Mouse (Mus musculus): ENCODE data around the gene Zfp239. TPM values are rescaled to one million over a fixed set of nuclear protein-coding genes. Genes with fewer than 3 reads are reported as not detected.
A peak's percentile ranks its signal among the peaks of the same experiment; 100 is the strongest.

The Zfp239 gene
- total RNA-seq, 1 experiment from 2014 or later = 8.9 TPM

- no peak for ATAC-seq (replicated peaks; ENCODE audit: low read depth, poor library complexity, severe bottlenecking)
Measured at GRCm38 (mm10) chr6:117874621-117875281, 12.9 kb downstream of the Zfp239 start.

- peak; percentile 55 for ATAC-seq (replicated peaks; ENCODE audit: low read depth, poor library complexity, severe bottlenecking)
Measured at GRCm38 (mm10) chr6:117878700-117879407, 17.0 kb downstream of the Zfp239 start.

GRCm38 (mm10) chr6:117879408-117880115 lies 17.7 kb downstream of the Zfp239 start:
- ATAC-seq (replicated peaks; ENCODE audit: low read depth, poor library complexity, severe bottlenecking) = peak; percentile 79

GRCm38 (mm10) chr6:117880394-117880838 lies 18.5 kb downstream of the Zfp239 start:
- no peak for ATAC-seq (replicated peaks; ENCODE audit: low read depth, poor library complexity, severe bottlenecking)

- ATAC-seq (replicated peaks; ENCODE audit: low read depth, poor library complexity, severe bottlenecking) = no peak
Measured at GRCm38 (mm10) chr6:117881229-117881628, 19.3 kb downstream of the Zfp239 start.

GRCm38 (mm10) chr6:117881997-117882396 lies 20.1 kb downstream of the Zfp239 start:
- peak; percentile 33 for ATAC-seq (replicated peaks; ENCODE audit: low read depth, poor library complexity, severe bottlenecking)

- ATAC-seq (replicated peaks; ENCODE audit: low read depth, poor library complexity, severe bottlenecking) = no peak
Measured at GRCm38 (mm10) chr6:117885943-117886342, 24.0 kb downstream of the Zfp239 start.

GRCm38 (mm10) chr6:117888032-117888431 lies 26.1 kb downstream of the Zfp239 start:
- no peak for ATAC-seq (replicated peaks; ENCODE audit: low read depth, poor library complexity, severe bottlenecking)

GRCm38 (mm10) chr6:117888642-117889096 lies 26.8 kb downstream of the Zfp239 start:
- peak; percentile 63 for ATAC-seq (replicated peaks; ENCODE audit: low read depth, poor library complexity, severe bottlenecking)

- ATAC-seq (replicated peaks; ENCODE audit: low read depth, poor library complexity, severe bottlenecking) = 0 out of 2 replicates have a peak, but pooled peaks have one; percentile 3
Measured at GRCm38 (mm10) chr6:117890257-117890656, 28.4 kb downstream of the Zfp239 start.

- ATAC-seq (replicated peaks; ENCODE audit: low read depth, poor library complexity, severe bottlenecking) = peak; percentile 78
Measured at GRCm38 (mm10) chr6:117891369-117892160, 29.7 kb downstream of the Zfp239 start.

- ATAC-seq (replicated peaks; ENCODE audit: low read depth, poor library complexity, severe bottlenecking) = no peak
Measured at GRCm38 (mm10) chr6:117892386-117892785, 30.5 kb downstream of the Zfp239 start.

GRCm38 (mm10) chr6:117893435-117893834 lies 31.5 kb downstream of the Zfp239 start:
- no peak for ATAC-seq (replicated peaks; ENCODE audit: low read depth, poor library complexity, severe bottlenecking)

GRCm38 (mm10) chr6:117897800-117898199 lies 35.9 kb downstream of the Zfp239 start:
- no peak for ATAC-seq (replicated peaks; ENCODE audit: low read depth, poor library complexity, severe bottlenecking)

- ATAC-seq (replicated peaks; ENCODE audit: low read depth, poor library complexity, severe bottlenecking) = peak; percentile 90
Measured at GRCm38 (mm10) chr6:117900126-117901080, 38.5 kb downstream of the Zfp239 start, which contains the start of gene Hnrnpf. TSS of gene Hnrnpf (plus strand) at chr6:117900324.

- no peak for ATAC-seq (replicated peaks; ENCODE audit: low read depth, poor library complexity, severe bottlenecking)
Measured at GRCm38 (mm10) chr6:117901510-117902402, 39.9 kb downstream of the Zfp239 start.

GRCm38 (mm10) chr6:117902556-117902955 lies 40.7 kb downstream of the Zfp239 start:
- ATAC-seq (replicated peaks; ENCODE audit: low read depth, poor library complexity, severe bottlenecking) = no peak

- no peak for ATAC-seq (replicated peaks; ENCODE audit: low read depth, poor library complexity, severe bottlenecking)
Measured at GRCm38 (mm10) chr6:117903836-117904235, 41.9 kb downstream of the Zfp239 start.
